Mouse (Mus musculus): ENCODE data around the gene Plxna4.
"Not testable (repeated sequence)": the region's sequence is repeated elsewhere in the genome, so short reads cannot be mapped to it uniquely, and the experiment has no call there.

Plxna4 gene

GRCm38 (mm10) chr6:32540155-32540554 lies 47.8 kb downstream of the Plxna4 start:
- no peak for DNase-seq (ENCODE audit: low read depth, low spot score)

DNA sequence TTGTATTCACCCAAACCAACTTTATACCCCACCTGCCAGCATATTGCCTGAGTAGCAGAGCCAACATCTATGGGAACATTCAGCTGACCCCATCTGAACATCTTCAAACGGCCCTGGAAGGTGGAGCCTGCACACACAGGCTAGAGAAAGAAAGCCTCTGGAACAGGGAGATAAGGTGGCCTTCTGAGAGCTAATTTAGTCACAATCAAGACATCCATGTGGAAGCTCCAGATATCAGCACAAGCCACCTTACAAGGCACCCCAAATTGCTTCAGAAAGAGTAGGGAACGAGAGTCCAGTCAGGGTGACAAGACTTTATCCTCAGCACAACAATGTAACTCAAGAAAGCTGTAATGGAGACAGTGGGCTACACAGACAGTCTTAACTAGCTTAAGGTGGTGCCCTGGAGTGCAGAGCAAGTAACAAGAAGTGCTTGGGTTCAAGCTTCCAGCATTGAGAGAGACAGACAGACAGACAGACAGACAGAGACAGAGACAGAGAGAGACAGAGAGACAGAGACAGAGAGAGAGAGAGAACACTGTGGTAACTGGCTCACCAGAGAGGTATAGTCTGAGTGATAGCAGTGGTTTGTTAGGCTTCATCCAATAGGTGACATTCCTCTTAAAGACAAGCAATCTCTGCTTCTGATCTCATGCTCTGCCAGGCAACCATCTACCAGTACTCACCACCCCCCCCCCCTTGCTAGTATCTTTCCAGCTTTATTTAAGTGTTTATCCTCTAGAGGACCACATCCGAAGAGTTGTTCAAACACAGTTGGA lies 53.8 kb downstream of the Plxna4 start:
- no peak for DNase-seq (ENCODE audit: low read depth, low spot score)

DNA sequence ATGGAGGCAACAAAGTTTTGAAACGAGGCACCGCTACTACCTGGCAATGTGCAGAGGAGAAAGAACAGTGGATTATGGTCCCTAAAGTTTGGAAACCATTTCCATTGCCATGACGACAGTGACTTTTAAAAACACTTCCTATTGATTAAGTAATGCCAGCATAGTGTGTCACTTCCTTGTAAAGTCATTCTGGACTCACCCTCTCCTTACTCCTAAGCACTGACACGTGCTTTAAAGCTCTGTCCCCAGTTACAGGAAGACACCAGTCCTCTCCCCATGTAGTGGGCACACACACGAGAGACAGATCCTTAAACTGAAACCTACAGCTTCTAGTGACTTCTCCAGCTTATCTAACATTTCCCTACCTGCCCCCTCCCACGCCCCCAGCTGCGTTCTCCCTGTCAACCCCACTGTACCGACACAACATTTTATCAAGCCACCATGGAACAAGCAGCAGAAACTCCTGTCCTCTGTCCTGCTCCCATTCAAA lies 59.9 kb downstream of the Plxna4 start:
- no peak for DNase-seq (ENCODE audit: low read depth, low spot score)

DNA sequence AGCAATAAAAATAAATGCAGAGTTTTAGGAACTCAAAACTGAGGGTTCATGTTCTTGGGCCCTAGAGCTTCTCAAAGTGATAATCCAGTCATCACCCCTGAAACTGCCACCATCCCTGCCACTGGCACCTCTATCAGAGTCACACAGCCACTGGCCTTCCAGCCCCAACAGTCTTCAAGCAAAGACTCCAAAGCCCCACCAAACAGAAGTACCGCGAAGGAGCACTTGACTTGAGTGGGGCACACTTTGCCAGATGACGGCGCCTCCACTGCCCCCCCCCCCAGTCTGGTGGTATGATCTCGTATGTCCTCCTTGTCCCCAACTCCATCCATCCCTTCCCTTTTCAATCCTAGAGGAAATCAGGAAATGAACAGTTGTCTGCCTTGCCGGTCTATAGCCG lies 60.5 kb downstream of the Plxna4 start:
- DNase-seq (ENCODE audit: low read depth, low spot score): no peak

GRCm38 (mm10) chr6:32526762-32527161 lies 61.2 kb downstream of the Plxna4 start:
- DNase-seq (ENCODE audit: low read depth, low spot score): no peak

DNA sequence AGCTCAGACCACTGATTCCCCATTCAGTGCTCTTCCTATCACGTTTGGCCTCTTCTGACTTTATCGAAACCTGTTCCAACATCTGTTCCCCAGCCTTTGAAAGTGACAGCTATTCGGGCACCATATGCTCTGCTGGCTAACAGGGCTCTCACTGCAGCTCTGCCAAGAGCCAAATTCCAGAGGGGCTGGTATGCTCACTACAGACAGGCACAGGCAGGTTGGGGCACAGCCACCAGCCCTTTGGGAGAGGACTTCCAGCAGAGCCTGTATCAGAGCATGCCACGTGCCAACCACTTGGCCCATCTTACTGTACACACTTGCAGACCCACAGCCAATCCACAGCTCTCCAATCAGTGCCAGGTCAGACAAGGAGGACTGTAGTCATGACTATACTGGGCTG lies 67.9 kb downstream of the Plxna4 start:
- DNase-seq (ENCODE audit: low read depth, low spot score): no peak

- DNase-seq (ENCODE audit: low read depth, low spot score): no peak
These were observed 69.4 kb downstream of the Plxna4 start for GRCm38 (mm10) chr6:32518617-32519016.

GRCm38 (mm10) chr6:32514096-32514495 lies 73.9 kb downstream of the Plxna4 start:
- no peak for DNase-seq (ENCODE audit: low read depth, low spot score)

GRCm38 (mm10) chr6:32512010-32512409 lies 76.0 kb downstream of the Plxna4 start:
- DNase-seq (ENCODE audit: low read depth, low spot score): peak; percentile 16

DNA sequence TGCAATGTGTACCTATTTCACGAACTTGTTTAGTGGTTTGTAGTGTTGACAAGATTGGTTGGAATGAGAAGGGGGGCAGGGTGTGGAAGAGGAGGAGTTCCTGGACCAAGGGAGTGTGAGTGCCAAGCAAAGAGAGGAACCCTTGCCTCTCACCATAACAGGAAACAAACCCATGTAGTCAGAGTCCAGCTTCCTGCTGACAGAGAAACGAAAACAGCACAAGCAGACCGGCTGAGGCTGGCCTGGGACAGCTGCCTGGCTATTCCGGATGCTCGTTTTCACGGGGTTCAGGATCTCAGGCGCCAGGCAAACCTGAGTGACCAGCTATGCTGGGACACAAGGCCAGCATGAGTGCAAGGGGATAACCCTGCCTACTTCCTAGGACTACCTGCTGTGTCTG lies 77.1 kb downstream of the Plxna4 start:
- DNase-seq (ENCODE audit: low read depth, low spot score): no peak

GRCm38 (mm10) chr6:32510491-32510890 lies 77.5 kb downstream of the Plxna4 start:
- DNase-seq (ENCODE audit: low read depth, low spot score): no peak

DNA sequence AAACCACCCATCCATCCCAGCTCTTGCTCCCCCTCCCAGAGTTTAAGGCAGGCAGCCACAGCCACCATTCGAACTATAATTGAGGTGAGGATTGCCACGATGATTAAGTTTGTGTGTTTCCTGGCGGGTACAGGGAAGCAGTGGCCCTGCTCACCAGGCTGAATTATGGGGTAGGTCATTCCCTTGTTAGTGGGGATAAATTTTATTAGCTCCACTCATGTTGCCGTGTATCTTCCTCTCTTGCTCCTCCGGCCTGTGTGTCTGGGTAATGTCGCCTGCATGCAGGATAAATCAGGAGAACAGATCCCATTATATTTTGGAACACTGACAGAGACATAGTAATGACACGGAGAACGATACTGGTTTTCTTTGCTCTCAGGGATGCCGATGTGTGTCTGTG lies 78.9 kb downstream of the Plxna4 start:
- DNase-seq (ENCODE audit: low read depth, low spot score): no peak

- DNase-seq (ENCODE audit: low read depth, low spot score): no peak
These were observed 83.0 kb downstream of the Plxna4 start for GRCm38 (mm10) chr6:32504963-32505362.

- not testable (repeated sequence) for DNase-seq (ENCODE audit: low read depth, low spot score)
These were observed 86.8 kb downstream of the Plxna4 start for GRCm38 (mm10) chr6:32501186-32501585.

DNA sequence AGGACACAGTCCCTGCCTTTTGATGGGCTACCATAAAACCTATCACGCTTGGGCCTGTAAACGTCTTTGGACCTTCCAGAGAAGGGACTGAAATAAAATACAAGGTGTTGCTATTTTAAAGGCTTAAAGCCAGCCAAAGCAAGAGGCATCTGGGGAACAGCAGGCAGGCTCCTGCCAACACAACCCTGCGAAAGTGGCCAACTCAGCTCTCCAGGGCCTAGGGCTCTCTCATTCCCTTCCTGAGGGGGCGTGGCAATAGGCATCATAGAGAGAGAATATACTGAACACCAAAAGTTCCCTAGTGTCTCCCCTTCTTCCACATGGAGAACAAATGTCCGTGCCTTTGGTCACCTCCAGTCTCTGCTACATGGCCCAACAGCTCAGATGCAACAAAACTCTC lies 89.9 kb downstream of the Plxna4 start:
- no peak for DNase-seq (ENCODE audit: low read depth, low spot score)

GRCm38 (mm10) chr6:32496109-32496508 lies 91.9 kb downstream of the Plxna4 start:
- no peak for DNase-seq (ENCODE audit: low read depth, low spot score)

GRCm38 (mm10) chr6:32495532-32495931 lies 92.5 kb downstream of the Plxna4 start:
- no peak for DNase-seq (ENCODE audit: low read depth, low spot score)

- DNase-seq (ENCODE audit: low read depth, low spot score): no peak
These were observed 94.4 kb downstream of the Plxna4 start for GRCm38 (mm10) chr6:32493557-32493956.

- DNase-seq (ENCODE audit: low read depth, low spot score): no peak
These were observed 100.9 kb downstream of the Plxna4 start for GRCm38 (mm10) chr6:32487121-32487520.

- DNase-seq (ENCODE audit: low read depth, low spot score): no peak
These were observed 105.5 kb downstream of the Plxna4 start for GRCm38 (mm10) chr6:32482469-32482868.

- DNase-seq (ENCODE audit: low read depth, low spot score): no peak
These were observed 107.3 kb downstream of the Plxna4 start for GRCm38 (mm10) chr6:32480741-32481140.

- no peak for DNase-seq (ENCODE audit: low read depth, low spot score)
These were observed 108.2 kb downstream of the Plxna4 start for GRCm38 (mm10) chr6:32479765-32480164.

GRCm38 (mm10) chr6:32479193-32479758 lies 108.7 kb downstream of the Plxna4 start:
- no peak for DNase-seq (ENCODE audit: low read depth, low spot score)
